Mouse (Mus musculus) stomach, postnatal 0 days (tissue): ENCODE results near the gene Gtf2h5. TPM values are rescaled to one million over a fixed set of nuclear protein-coding genes. Genes with fewer than 3 reads are reported as not detected.

Source experiments
- ATAC-seq: fragments of 200-750 bp; cut with Nextera tagmentation; 2 replicates; pipeline ENCODE4 v1.8.0; 2017; ENCODE audit not compliant: low FRiP score, low TSS enrichment
- DNase-seq: peaks from one replicate; pipeline ENCODE4 v3.0.0-alpha.2; 2016; ENCODE audit warnings: low spot score
- H3K27ac ChIP-seq: fragments of 300-500 bp; sonication (generic); replicated peaks from 2 replicates; pipeline ENCODE4 v1.5.1; 2014; ENCODE audit warnings: mild to moderate bottlenecking, control low read depth
- H3K27me3 ChIP-seq: fragments of 300-500 bp; sonication (generic); 2 replicates; pipeline ENCODE4 v1.6.1; 2014; ENCODE audit warnings: low read length; ENCODE audit not compliant: control insufficient read depth, insufficient read depth
- H3K36me3 ChIP-seq: fragments of 300-500 bp; sonication (generic); 2 replicates; pipeline ENCODE4 v1.6.1; 2014; ENCODE audit warnings: low read length, mixed read lengths; ENCODE audit not compliant: control insufficient read depth, insufficient read depth
- H3K4me1 ChIP-seq: fragments of 300-500 bp; sonication (generic); replicated peaks from 2 replicates; pipeline ENCODE4 v1.6.1; 2014; ENCODE audit warnings: antibody characterized with exemption; ENCODE audit not compliant: control insufficient read depth, insufficient read depth
- H3K4me2 ChIP-seq: fragments of 300-500 bp; sonication (generic); replicated peaks from 2 replicates; pipeline ENCODE4 v1.6.1; 2014; ENCODE audit warnings: low read depth, mild to moderate bottlenecking, control low read depth, moderate library complexity
- H3K4me3 ChIP-seq: fragments of 300-500 bp; sonication (generic); 2 replicates; pipeline ENCODE4 v1.5.1; 2014; ENCODE audit warnings: low read depth, low read length, control low read depth
- H3K9ac ChIP-seq: fragments of 300-500 bp; sonication (generic); 2 replicates; pipeline ENCODE4 v1.6.1; 2014; ENCODE audit warnings: mild to moderate bottlenecking, low read length, control low read depth, mixed read lengths
- H3K9me3 ChIP-seq: fragments of 300-500 bp; sonication (generic); 2 replicates; pipeline ENCODE4 v1.6.1; 2016; ENCODE audit warnings: low read length; ENCODE audit not compliant: control insufficient read depth
- CTCF ChIP-seq: IDR thresholded peaks from 2 replicates; pipeline ENCODE4 v1.5.1; 2016; ENCODE audit warnings: antibody characterized with exemption, low read depth, mild to moderate bottlenecking, moderate library complexity
- EP300 ChIP-seq: optimal IDR thresholded peaks from 2 replicates; pipeline ENCODE3; 2016; ENCODE audit warnings: antibody characterized with exemption
- WGBS: fragments of 180-500 bp; shearing (Covaris S2); extraction: QIAGEN DNeasy Blood & Tissue Kit; methylation state at CpG from one replicate; pipeline ENCODE4 v1.1.7; 2014; 5-methylcytosine and 5-hydroxymethylcytosine counted together
- microRNA-seq: library from miRNA; unstranded; fragments of <30 nt; microRNA quantifications from one replicate; pipeline ENCODE4, GENCODE M21; 2016
- polyA plus RNA-seq: library from polyadenylated mRNA; unstranded; fragments of >200 nt; fragmentation: Nextera tagmentation; extraction: Ambion mirVana; gene quantifications from 2 replicates; pipeline ENCODE4 v1.2.1, GENCODE M21; 2015

Gtf2h5 gene
- polyA plus RNA-seq, 1 experiment from 2014 or later: 141 TPM

GRCm38 (mm10) chr17:6128039-6128438 is 48.5 kb downstream of the Gtf2h5 start:
- no peak overlapping the region for H3K27ac ChIP-seq
- DNase-seq (no peak), ATAC-seq (no peak)
- H3K27me3 ChIP-seq: no peaks in the 10 kb centered on the region
- TF ChIP-seq CTCF (no peak), EP300 (no peak)
- H3K9ac ChIP-seq: no peak overlapping the region
- no peaks in the 10 kb centered on the region for H3K9me3 ChIP-seq
- H3K4me1 ChIP-seq: no peaks in the 10 kb centered on the region
- WGBS: 34% methylated on average over 3 of the region's 3 CpGs
- H3K36me3 ChIP-seq: peaks cover 7% of the 10 kb centered on the region; the same call in 1 of the 2 replicates
- no peak overlapping the region for H3K4me3 ChIP-seq
- no peak overlapping the region for H3K4me2 ChIP-seq

DNA sequence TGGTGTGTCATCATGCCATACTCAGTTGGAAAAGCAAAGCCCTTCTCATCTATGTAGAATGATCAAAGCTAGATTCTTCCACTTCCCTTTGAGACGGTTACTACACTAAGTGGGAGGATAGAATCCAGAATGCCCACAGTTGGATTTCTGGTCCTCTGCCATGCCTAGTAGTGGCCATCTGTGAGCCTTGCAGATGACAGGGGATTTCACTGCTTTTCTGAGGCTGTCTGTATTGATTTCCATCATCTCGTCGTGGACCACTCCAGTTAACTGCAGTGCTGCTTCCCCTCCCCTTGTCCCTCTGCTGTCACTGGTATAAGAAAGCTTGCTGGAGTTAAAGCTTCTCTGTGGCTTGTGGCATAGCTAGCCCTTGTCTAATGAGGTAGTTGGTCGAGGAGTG is 49.8 kb downstream of the Gtf2h5 start:
- TF ChIP-seq EP300: no peak
- no peak for TF ChIP-seq CTCF
- no peaks in the 10 kb centered on the region for H3K27me3 ChIP-seq
- H3K4me3 ChIP-seq: no peak overlapping the region
- H3K9ac ChIP-seq: no peak overlapping the region
- no peak overlapping the region for H3K4me2 ChIP-seq
- no peaks in the 10 kb centered on the region for H3K4me1 ChIP-seq
- ATAC-seq (no peak), DNase-seq (no peak)
- no peaks in the 10 kb centered on the region for H3K9me3 ChIP-seq
- H3K27ac ChIP-seq: no peak overlapping the region
- H3K36me3 ChIP-seq: peaks cover 3% of the 10 kb centered on the region
- WGBS: 81% methylated on average over 4 of the region's 4 CpGs

GRCm38 (mm10) chr17:6131083-6131482 is 51.5 kb downstream of the Gtf2h5 start:
- no peak overlapping the region for H3K27ac ChIP-seq

More at GRCm38 (mm10) chr17:6131083-6131482, 51.5 kb downstream of the Gtf2h5 start:
- Histone ChIP-seq H3K9ac (no peak overlapping the region), H3K36me3 (no peaks in the 10 kb centered on the region; the same call in 1 of the 2 replicates), H3K9me3 (no peaks in the 10 kb centered on the region), H3K4me2 (no peak overlapping the region), H3K4me3 (no peak overlapping the region), H3K4me1 (no peaks in the 10 kb centered on the region), H3K27me3 (no peaks in the 10 kb centered on the region)
- 83% methylated on average over 3 of the region's 3 CpGs for WGBS
- TF ChIP-seq EP300 (no peak), CTCF (no peak)
- no peak for ATAC-seq
- no peak for DNase-seq

Small RNA genes lying within 50 kb of the gene (microRNA-seq; reads per million reads assigned to microRNA genes)
- gene Gm22774: not detected

Other genes with a start within 250 kb of the Gtf2h5 start
- gene Snx9, start 238.5 kb upstream of the Gtf2h5 start, polyA plus RNA-seq: 34.8 and 36.3 TPM in 2 replicates
- 3.2 and 3.3 TPM in 2 replicates for gene Synj2, start 138.5 kb upstream of the Gtf2h5 start, polyA plus RNA-seq
- 1.4 and 1.5 TPM in 2 replicates for gene Serac1, start within 50 bp of the Gtf2h5 start, polyA plus RNA-seq
- gene Tulp4, start 26.7 kb downstream of the Gtf2h5 start, polyA plus RNA-seq: 33.6 and 39.3 TPM in 2 replicates
- 18.3 and 18.5 TPM in 2 replicates for gene Tmem181a, start 177.1 kb downstream of the Gtf2h5 start, polyA plus RNA-seq
- gene Dynlt1a, start 237.7 kb downstream of the Gtf2h5 start, polyA plus RNA-seq: 5.9 and 6.3 TPM in 2 replicates